Mouse (Mus musculus): Measurements from ENCODE around the gene Zfp524.

GRCm38 (mm10) chr7:5057804-5058203 lies 43.6 kb downstream of the Zfp524 start:
- peak; percentile 42 for TF ChIP-seq CTCF (IDR thresholded peaks at IDR 0.05; ENCODE audit: low read depth, low read length)
- no peak for TF ChIP-seq POLR2A (IDR thresholded peaks at IDR 0.05; ENCODE audit: extremely low read depth, insufficient read depth, low read length)
